Comparison of ENCODE assay signal across 10 mouse cellular contexts in the genomic region with DNA sequence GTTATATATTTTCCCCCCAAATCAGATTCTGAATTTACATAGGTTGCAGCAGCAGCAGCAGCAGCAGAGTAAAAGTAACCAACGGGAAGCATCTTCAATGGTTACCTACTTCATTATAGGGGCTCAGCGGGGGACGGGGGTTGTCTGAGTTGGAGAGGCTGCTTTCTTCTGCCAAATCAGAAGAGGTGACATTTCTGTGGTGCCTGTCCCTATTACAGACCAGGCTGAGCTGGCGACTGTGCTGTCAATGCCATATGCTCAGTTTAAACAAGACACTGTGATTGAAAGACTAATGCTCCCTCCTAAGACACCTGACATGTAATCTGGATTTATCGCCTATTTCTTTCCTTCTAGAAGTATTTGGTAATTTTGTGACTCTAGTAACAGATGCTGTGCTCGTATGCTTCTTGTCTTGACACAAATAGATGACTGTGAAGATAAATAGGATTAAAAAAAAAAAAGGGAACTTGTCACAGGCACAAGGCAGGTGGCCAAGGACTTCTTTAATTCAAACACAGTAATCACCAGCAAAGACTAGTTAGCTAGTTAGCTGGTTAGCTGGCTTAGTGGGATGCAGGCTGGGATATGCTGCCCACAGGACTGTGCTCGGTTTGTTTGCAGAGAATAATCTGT.
DNase-seq lines count a peak whose midpoint lies in the region; ATAC-seq and TF ChIP-seq lines count a peak whose summit lies in the region.
"Had no signal": no experiment of that assay in that cellular context is flagged by ENCODE, and none has a peak within 500 bp of the region (broad histone marks: within the 10 kb centered on the region; RNA-seq: fewer than 3 reads in every experiment).

No protein-coding gene starts in this region.

- peak; percentile 74 for ATAC-seq in forebrain, embryonic 13.5 days
- ATAC-seq in forebrain, embryonic 11.5 days (replicated peaks; ENCODE audit: low FRiP score): no peak
- ATAC-seq in hematopoietic stem cell, adult 5-6 weeks (replicated peaks in 1 of 2; ENCODE audit: insufficient read depth in 1 of 2, low FRiP score in 2 of 2, low TSS enrichment in 1 of 2, low read depth in 1 of 2, poor library complexity in 2 of 2, severe bottlenecking in 2 of 2): peak; percentile 52 to 63

- H3K9me3 ChIP-seq in forebrain, embryonic 13.5 days (replicated peaks): no peaks in the 10 kb centered on the region
- H3K9me3 ChIP-seq in forebrain, embryonic 11.5 days (ENCODE audit: control insufficient read depth, low read length): no peaks in the 10 kb centered on the region
- H3K9me3 ChIP-seq: liver, embryonic 13.5 days had no signal

- intact Hi-C loops in left cerebral cortex, adult 2 months (cut with DNase I): loop anchor here (5.0 kb wide), 2 partner anchors 95 to 220 kb away; no protein-coding TSS in a partner anchor

- no peak for DNase-seq in forebrain, embryonic 11.5 days (ENCODE audit: low spot score)
- no peak for DNase-seq in left cerebral cortex, adult 2 months (ENCODE audit: extremely low spot score in 1 of 2, low spot score in 2 of 2)
- no peak for DNase-seq in left cerebral cortex, adult 18-20 months (ENCODE audit: low spot score in 2 of 2)
- DNase-seq in cerebellum, adult 9-11 months: peak; percentile 70
- no peak for DNase-seq in adrenal gland, postnatal 14 days
- no peak for DNase-seq in urinary bladder, adult 2 months (ENCODE audit: low spot score)
- DNase-seq: gastrocnemius, postnatal 14 days; liver, embryonic 13.5 days had no signal

- no peak overlapping the region for H3K27ac ChIP-seq in forebrain, embryonic 13.5 days
- no peak overlapping the region for H3K27ac ChIP-seq in forebrain, embryonic 11.5 days (ENCODE audit: low read depth, low read length)
- H3K27ac ChIP-seq in left cerebral cortex, adult 2 months: peak overlapping the region; percentile 78
- H3K27ac ChIP-seq: liver, embryonic 13.5 days had no signal

- TF ChIP-seq CTCF in left cerebral cortex, adult 2 months (IDR thresholded peaks at IDR 0.05): no peak

- no peak overlapping the region for H3K4me3 ChIP-seq in forebrain, embryonic 13.5 days
- no peak overlapping the region for H3K4me3 ChIP-seq in forebrain, embryonic 11.5 days (ENCODE audit: low read depth, low read length)
- peak overlapping the region; percentile 57; the same call in 1 of the 2 replicates for H3K4me3 ChIP-seq in left cerebral cortex, adult 2 months

- H3K4me1 ChIP-seq in forebrain, embryonic 13.5 days: peaks cover 33% of the 10 kb centered on the region
- H3K4me1 ChIP-seq in forebrain, embryonic 11.5 days (replicated peaks; ENCODE audit: control insufficient read depth, insufficient read depth, low read length): no peaks in the 10 kb centered on the region
- H3K4me1 ChIP-seq: liver, embryonic 13.5 days had no signal

- H3K36me3 ChIP-seq in forebrain, embryonic 13.5 days (ENCODE audit: poor library complexity, severe bottlenecking): no peaks in the 10 kb centered on the region
- no peaks in the 10 kb centered on the region for H3K36me3 ChIP-seq in forebrain, embryonic 11.5 days (ENCODE audit: control insufficient read depth, insufficient read depth, low read length)
- H3K36me3 ChIP-seq: liver, embryonic 13.5 days had no signal

- H3K27me3 ChIP-seq in forebrain, embryonic 13.5 days: peaks cover 6% of the 10 kb centered on the region; the same call in 1 of the 2 replicates
- H3K27me3 ChIP-seq in forebrain, embryonic 11.5 days (ENCODE audit: control insufficient read depth, insufficient read depth, low read length): peaks cover 5% of the 10 kb centered on the region

- 40% methylated on average over 7 of the region's 7 CpGs for WGBS in forebrain, embryonic 13.5 days
- WGBS in forebrain, embryonic 11.5 days: 47% methylated on average over 7 of the region's 7 CpGs

- no peak overlapping the region for H3K9ac ChIP-seq in forebrain, embryonic 13.5 days
- no peak overlapping the region for H3K9ac ChIP-seq in forebrain, embryonic 11.5 days (ENCODE audit: low read length)
- H3K9ac ChIP-seq: liver, embryonic 13.5 days had no signal

- peak overlapping the region; percentile 99 for H3K4me2 ChIP-seq in forebrain, embryonic 13.5 days
- H3K4me2 ChIP-seq in forebrain, embryonic 11.5 days (ENCODE audit: low read depth, low read length, severe bottlenecking): no peak overlapping the region
